Mouse (Mus musculus) retina, embryonic 14.5 days (tissue): ENCODE measurements around the gene Nucb1.
"Not testable (repeated sequence)": the region's sequence is repeated elsewhere in the genome, so short reads cannot be mapped to it uniquely, and the experiment has no call there.

Experiments
- DNase-seq: peaks from one replicate; pipeline ENCODE4 v3.0.0-alpha.2; 2015; ENCODE audit warnings: low spot score

The Nucb1 gene

GRCm38 (mm10) chr7:45524841-45525621 is 14.8 kb upstream of the Nucb1 start:
- DNase-seq, result peak; percentile 17

- no peak for DNase-seq
These were observed 13.5 kb upstream of the Nucb1 start for GRCm38 (mm10) chr7:45523678-45524170.

GRCm38 (mm10) chr7:45522957-45523676 is 12.9 kb upstream of the Nucb1 start:
- no peak for DNase-seq

GRCm38 (mm10) chr7:45522194-45522752 is 12.1 kb upstream of the Nucb1 start:
- no peak for DNase-seq

- DNase-seq, result peak; percentile 92
These were observed 11.6 kb upstream of the Nucb1 start for GRCm38 (mm10) chr7:45521728-45522184.

- DNase-seq, result no peak
These were observed 10.4 kb upstream of the Nucb1 start for GRCm38 (mm10) chr7:45520605-45521004.

- DNase-seq, result no peak
These were observed 9.3 kb upstream of the Nucb1 start for GRCm38 (mm10) chr7:45519345-45520120.

- no peak for DNase-seq
These were observed 8.4 kb upstream of the Nucb1 start for GRCm38 (mm10) chr7:45518618-45519017.

- DNase-seq, result not testable (repeated sequence)
These were observed 6.6 kb upstream of the Nucb1 start for GRCm38 (mm10) chr7:45516846-45517245.

- DNase-seq, result peak; percentile 31
These were observed 5.2 kb upstream of the Nucb1 start for GRCm38 (mm10) chr7:45515436-45515835.

GRCm38 (mm10) chr7:45514411-45514810 is 4.2 kb upstream of the Nucb1 start:
- DNase-seq, result no peak

- DNase-seq, result no peak
These were observed 874 bp downstream of the Nucb1 start for GRCm38 (mm10) chr7:45509181-45509882.

GRCm38 (mm10) chr7:45508561-45508960 is 1.6 kb downstream of the Nucb1 start:
- DNase-seq, result no peak

GRCm38 (mm10) chr7:45507583-45507982 is 2.6 kb downstream of the Nucb1 start:
- no peak for DNase-seq

GRCm38 (mm10) chr7:45498427-45498826 is 11.8 kb downstream of the Nucb1 start:
- no peak for DNase-seq

GRCm38 (mm10) chr7:45494548-45494947 is 15.7 kb downstream of the Nucb1 start:
- DNase-seq, result no peak

GRCm38 (mm10) chr7:45492951-45493350 is 17.3 kb downstream of the Nucb1 start:
- DNase-seq, result no peak

GRCm38 (mm10) chr7:45492225-45492844 is 17.9 kb downstream of the Nucb1 start:
- no peak for DNase-seq

GRCm38 (mm10) chr7:45491264-45491663 is 18.9 kb downstream of the Nucb1 start:
- DNase-seq, result no peak

- DNase-seq, result no peak
These were observed 19.4 kb downstream of the Nucb1 start for GRCm38 (mm10) chr7:45490822-45491221.

- no peak for DNase-seq
These were observed 20.6 kb downstream of the Nucb1 start for GRCm38 (mm10) chr7:45489578-45489977.
